Mouse (Mus musculus) intestine, postnatal 0 days (tissue): ENCODE measurements around the gene Tfap2e. TPM values are rescaled to one million over a fixed set of nuclear protein-coding genes. Genes with fewer than 3 reads are reported as not detected.

Experiments used
- ATAC-seq: fragments of 200-750 bp; cut with Nextera tagmentation; 2 replicates; pipeline ENCODE4 v1.8.0; 2017; ENCODE audit warnings: mild to moderate bottlenecking, moderate TSS enrichment, moderate library complexity
- H3K27ac ChIP-seq: fragments of 300-500 bp; sonication (generic); 2 replicates; pipeline ENCODE4 v1.5.1; 2014; ENCODE audit warnings: mild to moderate bottlenecking, low read depth, low read length, moderate library complexity
- H3K27me3 ChIP-seq: fragments of 300-500 bp; sonication (generic); replicated peaks from 2 replicates; pipeline ENCODE4 v1.6.1; 2014; ENCODE audit warnings: low read length, mixed read lengths; ENCODE audit not compliant: control insufficient read depth, insufficient read depth
- H3K36me3 ChIP-seq: fragments of 300-500 bp; sonication (generic); 2 replicates; pipeline ENCODE4 v1.6.1; 2014; ENCODE audit warnings: mild to moderate bottlenecking, moderate library complexity; ENCODE audit not compliant: control insufficient read depth, insufficient read depth
- H3K4me1 ChIP-seq: fragments of 300-500 bp; sonication (generic); replicated peaks from 2 replicates; pipeline ENCODE4 v1.6.1; 2014; ENCODE audit warnings: antibody characterized with exemption, low read length, mixed read lengths; ENCODE audit not compliant: control insufficient read depth, insufficient read depth
- H3K4me2 ChIP-seq: fragments of 300-500 bp; sonication (generic); replicated peaks from 2 replicates; pipeline ENCODE4 v1.6.1; 2014; ENCODE audit warnings: low read depth, mild to moderate bottlenecking, moderate library complexity
- H3K4me3 ChIP-seq: fragments of 300-500 bp; sonication (generic); 2 replicates; pipeline ENCODE4 v1.5.1; 2014; ENCODE audit warnings: low read depth, low read length
- H3K9ac ChIP-seq: fragments of 300-500 bp; sonication (generic); 2 replicates; pipeline ENCODE4 v1.6.1; 2014; ENCODE audit warnings: mild to moderate bottlenecking, low read depth, low read length
- H3K9me3 ChIP-seq: fragments of 300-500 bp; sonication (generic); 2 replicates; pipeline ENCODE4 v1.6.1; 2016; ENCODE audit warnings: mixed run types; ENCODE audit not compliant: control insufficient read depth
- CTCF ChIP-seq: sonication (generic); IDR thresholded peaks from 2 replicates; pipeline ENCODE4 v1.5.1; 2016; ENCODE audit warnings: low read depth, mild to moderate bottlenecking, control low read depth, antibody characterized with exemption, moderate library complexity
- WGBS: fragments of 180-500 bp; shearing (Covaris S2); extraction: QIAGEN DNeasy Blood & Tissue Kit; methylation state at CpG from one replicate; pipeline ENCODE4 v1.1.7; 2014; 5-methylcytosine and 5-hydroxymethylcytosine counted together
- polyA plus RNA-seq: library from polyadenylated mRNA; unstranded; fragments of >200 nt; fragmentation: Nextera tagmentation; extraction: Ambion mirVana; gene quantifications from 2 replicates; pipeline ENCODE4 v1.2.1, GENCODE M21; 2015

Gene Tfap2e
- polyA plus RNA-seq, 1 experiment from 2014 or later: not detected

DNA sequence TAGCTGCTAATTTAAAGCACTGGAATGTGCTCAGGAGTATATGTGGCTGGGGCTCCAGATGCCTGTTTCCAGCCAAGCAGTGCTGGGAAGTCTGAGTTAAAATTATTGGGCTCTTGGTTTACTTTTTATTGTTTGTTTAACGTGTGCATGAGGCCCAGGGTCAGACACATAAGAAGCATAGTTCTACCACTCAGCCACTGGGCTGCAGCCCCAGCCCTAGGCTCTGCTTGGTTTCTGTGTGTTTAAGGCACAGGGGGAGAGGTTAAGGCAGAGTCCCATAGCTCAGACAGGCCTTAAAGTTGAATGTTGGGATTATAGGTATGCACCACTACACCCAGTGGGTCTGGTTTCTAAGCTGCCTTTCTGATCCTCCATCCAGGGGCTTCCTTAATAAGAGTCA, 39.1 kb upstream of the Tfap2e start:
- H3K4me3 ChIP-seq: no peak overlapping the region
- H3K9me3 ChIP-seq: no peaks in the 10 kb centered on the region
- no peak overlapping the region for H3K9ac ChIP-seq
- no peak overlapping the region for H3K4me2 ChIP-seq
- H3K4me1 ChIP-seq: no peaks in the 10 kb centered on the region; the same call in 1 of the 2 replicates
- no peak for ATAC-seq
- H3K27me3 ChIP-seq: no peaks in the 10 kb centered on the region
- no peak overlapping the region for H3K27ac ChIP-seq
- H3K36me3 ChIP-seq: no peaks in the 10 kb centered on the region
- TF ChIP-seq CTCF: no peak
- WGBS: 16% methylated on average over 1 of the region's 1 CpGs

DNA sequence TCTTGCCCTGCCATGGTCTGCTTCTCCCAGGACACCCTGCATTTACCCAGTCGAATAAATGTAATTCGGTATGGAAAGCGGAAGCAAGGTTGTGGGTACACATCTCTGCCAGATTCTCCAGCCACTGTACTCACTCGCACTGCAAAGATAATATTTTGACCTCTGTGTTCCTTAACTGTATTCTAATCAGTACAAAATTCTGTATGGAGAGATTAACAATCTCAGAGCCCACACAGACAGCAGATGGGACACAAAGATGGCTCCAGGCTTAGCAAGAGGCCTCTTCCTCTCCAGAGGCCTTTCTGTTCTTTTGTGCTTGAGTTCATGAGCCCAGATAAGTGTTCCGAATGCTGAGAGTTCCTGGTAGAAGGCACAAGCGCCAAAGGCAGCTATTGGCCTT, 37.8 kb upstream of the Tfap2e start:
- no peak overlapping the region for H3K9ac ChIP-seq
- 82% methylated on average over 6 of the region's 6 CpGs for WGBS

DNA sequence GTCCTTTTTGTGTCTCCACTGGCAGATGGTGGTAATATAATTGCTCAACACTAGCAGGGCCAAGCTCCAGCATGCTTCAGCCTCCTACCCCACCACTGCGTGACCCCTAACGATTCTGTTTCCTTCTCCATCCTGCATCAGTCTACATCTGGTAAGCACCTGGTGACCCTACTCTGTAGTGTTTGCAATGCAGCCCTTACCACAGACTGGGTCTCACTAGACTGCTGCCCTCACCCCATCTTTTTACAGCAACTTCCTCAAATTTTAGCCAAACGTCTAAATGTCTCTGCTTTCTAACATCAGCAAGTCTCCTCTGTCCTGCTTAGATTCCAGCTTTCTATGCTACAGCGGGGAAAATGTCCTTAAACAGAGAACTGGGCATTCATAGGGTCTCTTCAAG, 34.8 kb upstream of the Tfap2e start:
- peaks cover 8% of the 10 kb centered on the region; the same call in 1 of the 2 replicates for H3K36me3 ChIP-seq
- no peaks in the 10 kb centered on the region for H3K27me3 ChIP-seq
- 71% methylated on average over 4 of the region's 4 CpGs for WGBS
- ATAC-seq: no peak
- H3K4me1 ChIP-seq: no peaks in the 10 kb centered on the region
- H3K4me2 ChIP-seq: no peak overlapping the region
- no peak overlapping the region for H3K4me3 ChIP-seq
- H3K9ac ChIP-seq: no peak overlapping the region
- no peak overlapping the region for H3K27ac ChIP-seq
- TF ChIP-seq CTCF: no peak
- H3K9me3 ChIP-seq: no peaks in the 10 kb centered on the region

More for the DNA sequence above, 37.8 kb upstream of the Tfap2e start:
- Histone ChIP-seq H3K27me3 (no peaks in the 10 kb centered on the region), H3K4me1 (no peaks in the 10 kb centered on the region; the same call in 1 of the 2 replicates), H3K4me2 (no peak overlapping the region), H3K4me3 (no peak overlapping the region), H3K27ac (no peak overlapping the region), H3K9me3 (no peaks in the 10 kb centered on the region), H3K36me3 (0 out of 2 replicates have a peak, but pooled peaks cover 4% of the 10 kb centered on the region)
- no peak for TF ChIP-seq CTCF
- ATAC-seq: no peak

DNA sequence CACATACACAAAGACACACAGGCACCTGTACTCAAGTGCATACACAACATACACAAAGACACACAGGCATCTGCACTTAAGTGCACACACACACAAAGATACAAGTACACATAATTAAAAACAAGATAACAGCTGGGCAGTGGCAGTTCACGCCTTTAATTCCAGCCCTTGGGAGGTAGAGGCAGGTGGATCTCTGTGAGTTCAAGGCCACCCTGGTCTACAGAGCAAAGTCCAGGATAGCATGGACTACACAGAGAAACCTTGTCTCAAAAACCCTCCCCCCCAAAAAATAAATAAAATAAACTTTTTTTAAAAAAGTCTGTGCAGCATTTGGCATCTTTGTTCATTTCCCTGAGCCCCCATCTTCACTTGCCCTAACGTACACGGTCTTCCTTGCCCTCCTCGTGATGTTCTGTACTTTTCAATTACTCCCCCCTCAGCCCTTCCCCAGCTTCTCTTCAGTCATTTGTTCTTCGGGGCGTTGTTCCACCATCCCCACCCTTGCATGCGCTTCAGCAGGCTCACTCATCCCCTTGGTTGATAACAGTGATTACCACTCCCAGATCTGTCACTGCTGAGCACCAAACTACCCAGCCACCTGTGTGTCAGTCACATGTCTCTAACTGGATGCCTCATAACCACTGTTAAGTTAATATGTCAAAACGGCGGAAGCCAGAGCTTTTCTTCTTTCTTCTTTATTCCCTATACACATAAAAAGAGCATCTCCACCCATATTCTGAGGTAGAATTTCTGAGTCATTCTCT, 33.9 kb upstream of the Tfap2e start:
- H3K27ac ChIP-seq: no peak overlapping the region
- H3K4me3 ChIP-seq: no peak overlapping the region
- no peaks in the 10 kb centered on the region for H3K9me3 ChIP-seq
- H3K9ac ChIP-seq: no peak overlapping the region
- WGBS: 37% methylated on average over 9 of the region's 9 CpGs
- no peak overlapping the region for H3K4me2 ChIP-seq
- peak; percentile 69 for ATAC-seq
- H3K36me3 ChIP-seq: peaks cover 8% of the 10 kb centered on the region; the same call in 1 of the 2 replicates
- no peak for TF ChIP-seq CTCF
- H3K27me3 ChIP-seq: no peaks in the 10 kb centered on the region
- H3K4me1 ChIP-seq: no peaks in the 10 kb centered on the region

DNA sequence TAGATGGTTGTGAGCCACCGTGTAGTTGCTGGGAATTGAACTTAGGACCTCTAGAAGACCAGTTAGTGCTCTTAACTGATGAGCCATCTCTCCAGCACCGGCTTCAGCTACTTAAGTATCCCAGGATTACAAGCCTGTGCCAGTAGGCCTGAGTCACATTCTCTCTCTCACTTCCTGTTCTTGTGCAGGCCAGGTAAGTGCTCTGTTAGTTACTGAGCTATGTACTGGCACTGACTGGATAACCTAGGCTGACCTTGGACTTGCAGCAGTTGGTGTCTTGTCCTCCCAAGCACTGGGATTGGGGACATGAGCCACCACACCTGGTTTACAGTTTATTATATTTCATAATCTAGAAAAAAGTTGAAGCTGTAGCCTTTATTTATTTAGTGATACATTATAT, 27.4 kb upstream of the Tfap2e start:
- Histone ChIP-seq H3K4me3 (no peak overlapping the region), H3K9ac (no peak overlapping the region), H3K27ac (peak overlapping the region; percentile 63), H3K27me3 (no peaks in the 10 kb centered on the region), H3K4me2 (no peak overlapping the region), H3K9me3 (no peaks in the 10 kb centered on the region), H3K4me1 (no peaks in the 10 kb centered on the region), H3K36me3 (peaks cover 20% of the 10 kb centered on the region)
- ATAC-seq: peak; percentile 61
- no peak for TF ChIP-seq CTCF
- 47% methylated on average over 2 of the region's 2 CpGs for WGBS

DNA sequence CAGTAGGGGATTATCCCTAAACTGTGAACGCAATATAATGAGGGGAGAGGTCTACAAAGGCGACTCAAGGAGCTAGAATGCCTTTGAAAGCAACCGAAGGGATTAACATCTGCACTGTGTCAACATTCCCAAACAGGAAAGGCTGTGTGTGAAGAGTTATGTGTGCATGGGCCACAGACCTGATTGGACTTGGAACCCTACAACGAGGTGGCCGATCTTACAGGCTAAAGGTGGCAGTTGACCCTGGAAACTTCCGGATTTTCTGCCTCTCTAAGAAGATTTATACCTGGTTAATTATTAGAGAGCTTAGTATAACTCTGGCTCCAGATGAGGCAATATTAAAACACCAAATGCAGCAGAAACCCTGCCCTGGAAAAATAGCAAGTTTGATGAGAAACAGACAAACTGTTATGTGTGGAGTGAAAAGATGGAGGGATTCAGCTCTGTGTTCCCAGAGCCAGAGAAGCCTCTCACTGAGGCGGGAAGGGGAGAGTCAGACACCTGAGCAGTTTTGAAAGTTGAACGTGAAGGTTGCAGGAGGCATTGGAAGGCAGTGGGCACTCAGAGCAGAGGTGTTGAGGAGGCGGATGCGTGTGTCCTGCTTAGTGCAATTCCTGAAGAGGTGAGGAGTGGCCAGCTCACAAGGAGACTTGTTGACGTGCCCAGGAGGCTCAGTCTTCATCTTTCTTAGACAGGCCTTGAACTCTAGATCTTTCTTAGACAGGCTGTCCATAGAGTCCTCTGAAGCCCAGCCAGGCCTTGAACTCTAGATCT, 26.7 kb upstream of the Tfap2e start:
- peak; percentile 93 for ATAC-seq
- no peaks in the 10 kb centered on the region for H3K27me3 ChIP-seq
- H3K4me2 ChIP-seq: peak overlapping the region; percentile 17
- H3K4me3 ChIP-seq: no peak overlapping the region
- H3K36me3 ChIP-seq: peaks cover 18% of the 10 kb centered on the region
- H3K27ac ChIP-seq: peak overlapping the region; percentile 63
- no peaks in the 10 kb centered on the region for H3K4me1 ChIP-seq
- H3K9ac ChIP-seq: no peak overlapping the region
- H3K9me3 ChIP-seq: no peaks in the 10 kb centered on the region
- WGBS: 29% methylated on average over 11 of the region's 11 CpGs
- TF ChIP-seq CTCF: no peak
